Mouse (Mus musculus) urinary bladder, postnatal 4 days (tissue): Measurements from ENCODE around the gene Mtx1.

Experiments used
- DNase-seq, 2 experiments: peaks; one replicate each; pipeline ENCODE4 v3.0.0; 2021 to 2022; ENCODE audit warnings: low spot score in 2 of 2

Gene Mtx1

DNA sequence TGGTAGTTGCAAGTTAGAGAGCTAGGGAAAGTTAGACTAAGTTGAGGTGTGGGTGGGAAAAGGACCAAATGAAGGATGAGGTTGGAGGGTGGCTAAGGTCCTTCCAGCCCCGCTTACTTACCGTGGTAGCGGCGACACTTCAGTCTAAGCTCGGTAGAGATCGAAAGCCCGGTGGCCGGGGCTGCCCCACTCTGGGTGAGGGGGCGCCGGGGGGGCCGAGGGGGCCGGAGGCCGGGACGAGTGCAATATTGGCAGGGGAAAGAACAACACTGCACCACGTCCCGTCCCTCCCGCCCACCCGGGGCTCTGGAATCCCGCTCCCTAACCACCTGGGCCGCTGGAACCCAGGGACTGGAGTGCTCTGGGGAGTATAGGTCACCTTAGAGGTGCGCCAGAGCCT lies at the start of gene Mtx1:
Gene Mtx1 (minus strand): TSS at position 189 of the 400 bp plus-strand sequence.
- no peak for DNase-seq

DNA sequence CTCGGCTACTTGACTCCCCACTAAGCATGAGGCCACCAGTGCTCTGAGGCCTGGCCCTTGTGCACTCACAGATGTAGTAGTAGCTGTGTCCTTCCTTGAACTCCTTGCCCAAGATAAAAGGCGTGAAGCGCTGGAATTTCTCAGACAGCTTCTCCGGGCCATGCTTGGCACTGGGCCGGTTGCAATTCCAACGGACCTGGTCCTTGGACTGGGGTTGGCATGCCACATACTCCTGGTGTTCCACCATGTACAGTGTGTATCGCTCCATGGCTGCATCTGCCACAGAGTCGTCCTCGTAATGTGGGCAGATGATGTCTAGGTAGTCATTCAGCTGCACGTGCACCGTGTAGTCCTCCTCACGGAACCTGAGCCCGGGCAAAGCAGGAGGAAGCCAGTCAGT lies 49.2 kb upstream of the Mtx1 start:
- DNase-seq, result no peak

DNA sequence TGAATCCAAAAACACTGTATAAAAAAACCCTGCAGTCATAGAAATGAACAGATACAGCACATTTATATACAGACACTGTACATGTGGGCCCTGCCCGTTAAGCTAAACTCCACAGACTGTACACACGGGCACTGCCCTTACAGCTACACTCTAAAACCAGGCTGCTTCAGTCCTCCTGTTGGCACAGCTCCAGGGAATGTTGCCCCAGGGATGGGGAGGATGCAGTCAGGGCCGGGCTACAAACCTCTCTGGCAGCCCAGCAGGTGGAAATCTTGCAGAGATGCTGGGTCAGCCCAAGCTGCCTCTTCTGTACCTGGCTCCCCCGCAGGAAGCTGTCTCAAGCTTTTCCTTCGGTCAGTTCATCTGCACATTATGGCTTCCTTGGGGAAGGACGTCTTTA lies 44.9 kb upstream of the Mtx1 start:
- DNase-seq, result no peak

DNA sequence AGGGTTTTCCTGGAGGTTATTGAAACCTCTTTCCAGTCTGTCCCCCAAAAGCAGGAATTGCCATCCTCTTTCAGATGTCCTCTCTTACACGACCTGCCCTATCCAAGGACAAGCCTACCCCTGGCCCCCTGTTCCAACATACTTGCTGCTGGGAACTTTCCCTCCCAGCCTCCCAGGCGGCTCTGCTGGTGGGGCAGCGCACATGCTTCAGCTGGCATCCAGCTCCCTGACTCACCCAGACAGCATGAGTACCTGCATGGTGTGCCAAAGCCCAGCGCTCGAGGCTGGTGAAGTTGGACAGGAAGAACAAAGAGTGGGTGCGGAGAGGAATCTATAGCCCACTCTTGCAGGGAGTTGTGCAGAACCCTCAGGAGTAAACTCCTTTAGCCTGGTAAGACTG lies 44.0 kb upstream of the Mtx1 start:
- no peak for DNase-seq

DNA sequence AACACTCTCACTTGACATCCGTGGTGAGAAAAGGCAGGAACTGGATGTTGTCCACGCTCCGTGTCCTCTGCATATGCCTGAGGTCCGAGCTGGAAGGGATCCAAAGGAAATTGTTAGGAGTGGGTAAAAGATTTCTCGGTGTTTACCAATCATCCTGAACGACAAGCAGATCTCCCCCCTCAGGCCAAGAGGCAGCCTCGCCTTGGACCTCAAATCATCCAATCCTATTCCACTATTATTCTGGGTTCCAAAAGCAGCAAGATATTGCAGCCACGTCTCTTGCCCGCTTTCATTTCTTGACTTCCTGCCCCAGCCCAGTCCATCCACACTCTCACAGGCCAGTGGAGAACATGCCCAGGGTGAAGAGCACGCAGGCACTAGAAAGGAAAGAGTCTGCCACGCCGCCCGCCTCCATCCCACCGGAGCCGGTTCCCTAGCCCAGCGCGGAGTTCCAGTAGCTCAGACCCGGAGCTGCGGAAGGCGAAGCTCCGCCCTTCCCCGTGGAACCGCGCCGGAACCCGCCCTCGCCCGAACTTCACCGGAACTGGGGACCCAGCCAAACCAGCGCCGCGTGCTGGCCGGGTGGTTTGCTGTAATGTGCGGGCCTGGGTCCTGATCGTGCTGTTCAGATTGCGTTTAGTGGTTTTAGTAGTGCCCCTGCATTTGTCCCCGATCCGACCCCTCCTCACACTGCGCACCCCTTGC lies 43.3 kb upstream of the Mtx1 start, which contains the start of gene Slc50a1:
Gene Slc50a1 (minus strand): TSS at position 520 of the 705 bp plus-strand sequence.
- DNase-seq, result peak; percentile 82 to 89

DNA sequence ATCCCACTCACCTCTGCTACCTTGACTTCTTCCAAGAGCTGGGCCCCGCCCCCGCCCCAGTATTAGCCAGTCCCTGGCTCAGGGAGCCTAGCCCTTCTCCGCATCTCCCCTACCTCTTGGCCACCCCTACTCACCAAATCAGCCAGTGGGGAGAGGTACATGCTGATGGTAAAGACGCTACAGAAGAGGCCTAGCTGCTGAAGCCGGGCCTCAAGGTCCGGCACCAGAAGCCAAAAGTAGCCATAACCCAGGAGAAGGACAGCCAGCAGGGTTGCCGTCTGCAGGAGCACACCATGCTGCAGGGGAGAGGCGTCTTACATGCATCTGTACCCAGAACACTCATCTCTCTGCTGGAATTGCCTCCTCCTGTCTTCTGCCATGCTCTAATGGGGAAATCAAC lies 42.0 kb upstream of the Mtx1 start:
- DNase-seq, result no peak

DNA sequence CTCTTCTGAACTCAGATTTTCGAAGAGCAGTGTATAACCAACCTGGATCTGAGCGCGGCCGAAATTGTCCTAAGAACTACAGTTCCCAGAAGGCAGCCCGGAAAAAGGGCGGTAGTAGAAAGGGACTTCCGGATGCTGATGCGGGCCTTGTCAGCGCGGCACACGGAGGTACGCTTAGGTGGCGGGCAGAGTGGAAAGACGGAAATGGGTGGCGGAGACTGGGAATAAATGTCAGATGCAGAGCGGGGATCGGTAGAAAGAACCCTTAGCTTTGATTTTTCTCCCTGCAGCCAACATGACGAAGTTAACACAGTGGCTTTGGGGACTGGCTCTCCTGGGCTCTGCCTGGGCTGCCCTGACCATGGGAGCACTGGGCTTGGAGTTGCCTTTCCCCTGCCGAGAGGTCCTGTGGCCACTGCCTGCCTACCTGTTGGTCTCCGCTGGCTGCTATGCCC lies 39.6 kb upstream of the Mtx1 start:
- peak in 1 of 2 experiments; percentile 75 for DNase-seq

DNA sequence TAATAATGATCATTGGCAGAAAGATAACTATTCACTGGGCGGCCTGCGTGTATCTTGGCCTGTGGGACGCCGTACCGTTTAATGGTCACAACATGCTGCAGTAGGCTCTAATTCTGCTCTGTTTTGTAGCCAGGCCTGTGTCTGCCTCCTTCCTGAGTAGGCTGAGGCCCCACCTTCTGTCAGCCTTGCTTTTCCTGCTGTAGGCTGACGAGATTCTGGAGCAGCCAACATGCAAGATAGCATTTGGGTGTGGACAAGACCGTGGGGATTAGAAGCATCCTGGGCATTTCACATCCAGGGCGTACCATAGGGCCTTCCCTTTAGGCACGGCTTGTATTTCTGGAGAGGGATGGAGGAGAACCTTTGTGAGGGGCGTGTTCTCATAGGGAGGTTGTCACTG lies 35.5 kb upstream of the Mtx1 start:
- no peak for DNase-seq

DNA sequence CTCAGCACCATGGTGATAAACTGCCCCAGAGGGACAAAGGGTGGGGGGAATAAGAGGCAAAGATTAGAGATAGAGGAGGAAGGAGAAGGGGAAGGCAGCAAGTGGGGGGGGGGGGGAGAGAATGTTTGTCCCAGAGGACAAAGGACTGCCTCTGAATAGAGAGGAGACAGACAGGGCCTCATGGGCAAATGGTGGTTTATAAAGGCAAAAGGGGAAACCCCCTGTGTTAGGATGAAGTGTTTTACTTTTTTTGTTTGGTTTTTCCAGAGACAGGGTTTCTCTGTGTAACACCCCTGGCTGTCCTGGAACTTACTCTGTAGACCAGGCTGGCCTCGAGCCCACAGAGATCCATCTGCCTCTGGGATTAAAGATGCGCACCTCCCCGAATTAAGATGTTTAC lies 33.3 kb upstream of the Mtx1 start:
- no peak for DNase-seq

DNA sequence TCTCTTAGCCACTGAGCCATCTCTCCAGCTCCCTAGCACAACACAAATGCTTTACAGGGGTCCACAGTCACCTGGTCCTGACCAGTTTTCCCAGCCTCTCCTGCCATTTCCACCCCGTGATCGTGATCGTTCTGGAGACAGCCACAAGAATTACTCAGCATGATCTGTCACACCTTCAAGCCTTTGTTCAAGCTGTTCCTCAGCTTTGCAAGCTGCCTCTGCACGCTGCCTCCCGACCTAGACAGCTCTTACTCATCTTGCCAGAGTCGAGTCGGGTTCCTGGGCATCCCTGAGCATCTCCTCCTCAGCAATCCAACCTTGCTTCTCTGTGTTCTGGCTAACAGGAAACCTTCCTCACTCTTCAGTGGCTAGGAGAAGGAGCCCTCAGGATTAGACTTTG lies 32.2 kb upstream of the Mtx1 start, which contains the start of gene Dpm3:
Gene Dpm3 (plus strand): TSS at position 283 of the 400 bp plus-strand sequence.
- DNase-seq, result no peak

DNA sequence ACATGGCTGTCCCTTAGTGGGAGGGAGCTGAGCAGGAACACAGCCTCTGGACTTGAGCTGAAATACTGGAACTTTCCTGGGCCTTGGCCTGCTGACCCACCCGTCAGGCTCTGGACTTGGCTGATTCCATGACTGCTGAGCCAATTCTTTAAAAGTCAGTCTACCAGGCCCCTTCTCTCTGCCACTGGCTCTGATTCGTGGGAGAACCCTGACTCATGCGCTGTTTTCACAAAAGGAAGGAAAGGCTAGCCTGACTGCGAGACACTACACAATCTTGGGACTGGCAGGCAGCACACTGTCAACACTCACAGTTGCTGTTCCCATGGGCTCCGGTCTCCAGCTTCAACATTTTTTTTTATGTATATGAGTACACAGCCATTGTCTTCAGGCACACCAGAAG lies 29.3 kb upstream of the Mtx1 start:
- DNase-seq, result no peak

DNA sequence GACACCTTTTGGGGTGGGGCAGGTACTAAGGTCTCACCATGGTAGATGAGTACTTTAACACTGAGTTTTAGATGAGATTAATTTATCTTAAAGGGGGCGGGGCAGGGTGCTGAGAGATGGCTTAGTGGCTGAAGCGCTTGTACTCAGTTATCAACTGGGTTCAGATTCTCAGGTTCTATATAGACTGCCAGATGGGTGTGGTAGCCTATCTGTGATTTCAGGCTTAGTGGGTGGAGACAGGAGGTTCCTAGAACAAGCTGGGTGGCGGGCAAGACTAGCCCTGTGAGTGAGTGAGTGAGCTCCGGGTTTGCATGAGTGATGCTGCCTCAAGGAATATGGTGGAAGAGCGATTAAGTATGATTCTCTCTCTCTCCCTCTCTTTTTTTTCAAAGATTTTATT lies 28.1 kb upstream of the Mtx1 start:
- no peak for DNase-seq

DNA sequence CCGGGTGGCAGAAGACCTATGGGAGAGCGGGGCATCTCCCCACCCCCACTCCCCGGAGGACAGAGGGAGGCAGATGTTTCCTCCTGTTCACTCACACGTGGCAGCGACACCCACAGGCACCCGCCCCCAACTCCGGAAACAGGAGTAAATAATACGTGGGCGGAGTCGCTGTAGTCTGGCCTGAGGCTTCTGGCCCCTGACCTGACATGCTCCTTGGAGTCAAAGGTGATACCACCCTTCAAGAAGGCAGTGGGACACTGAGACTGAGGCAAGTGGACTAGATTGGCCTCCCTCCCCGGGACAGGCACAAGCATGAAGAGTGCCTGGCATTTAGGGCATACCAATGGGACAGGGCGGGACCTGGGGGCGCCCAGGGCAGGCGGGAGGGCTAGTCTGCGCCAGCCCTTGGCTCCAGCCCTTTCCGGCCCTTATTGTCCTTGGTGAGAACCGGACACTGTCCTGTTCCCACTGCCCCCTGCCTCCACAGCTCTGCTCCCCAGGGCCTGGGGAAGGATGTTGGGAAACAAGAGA lies 24.5 kb upstream of the Mtx1 start:
- no peak for DNase-seq

DNA sequence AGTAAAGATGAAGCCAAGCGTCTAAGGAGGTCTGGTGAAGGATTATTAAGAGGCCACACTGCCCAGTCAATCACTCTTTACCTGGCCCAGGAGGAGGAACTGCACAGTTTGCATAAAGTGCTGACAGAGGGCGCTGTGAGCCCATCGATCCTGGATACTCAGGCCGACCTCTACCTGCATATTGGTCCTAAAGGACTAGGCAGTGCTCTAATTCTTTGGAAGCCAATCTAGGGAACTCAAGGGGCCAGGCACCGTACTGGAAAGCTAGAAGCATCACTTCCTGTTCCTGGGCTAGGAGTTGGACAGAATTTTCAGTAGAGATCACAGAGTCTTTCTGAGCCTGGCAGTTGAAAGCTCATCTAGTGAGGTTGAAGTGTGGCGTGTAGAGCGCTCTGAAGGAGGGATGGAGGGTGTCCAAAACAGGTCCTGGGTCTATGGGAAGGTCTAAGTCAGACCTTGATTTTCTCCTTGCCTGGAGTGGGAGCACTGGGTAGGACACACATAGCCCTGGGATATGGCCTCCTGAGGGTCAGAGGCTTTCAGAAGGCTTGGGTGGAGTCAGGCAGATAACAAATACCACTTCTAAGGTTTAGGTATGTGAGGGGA lies 23.6 kb upstream of the Mtx1 start:
- DNase-seq, result no peak

DNA sequence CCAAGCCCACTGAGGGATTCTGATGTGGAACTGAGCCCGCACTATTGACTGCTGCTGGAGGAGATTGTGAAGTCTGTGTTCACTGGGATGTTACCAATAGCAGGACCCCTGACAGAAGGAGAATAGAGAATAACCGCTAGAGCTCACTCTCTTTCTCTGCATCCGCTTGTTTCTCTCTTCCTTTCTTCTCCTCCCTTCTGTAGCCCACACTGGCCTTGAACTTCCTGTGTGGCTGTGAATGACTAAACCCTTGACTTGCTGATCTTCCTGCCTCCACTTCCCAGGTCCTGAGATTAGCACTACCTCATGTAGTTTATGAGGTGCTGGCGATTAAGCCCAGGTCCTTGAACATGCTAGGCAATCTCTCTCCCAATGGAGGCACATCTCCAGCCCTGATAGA lies 20.6 kb upstream of the Mtx1 start:
- DNase-seq, result no peak

DNA sequence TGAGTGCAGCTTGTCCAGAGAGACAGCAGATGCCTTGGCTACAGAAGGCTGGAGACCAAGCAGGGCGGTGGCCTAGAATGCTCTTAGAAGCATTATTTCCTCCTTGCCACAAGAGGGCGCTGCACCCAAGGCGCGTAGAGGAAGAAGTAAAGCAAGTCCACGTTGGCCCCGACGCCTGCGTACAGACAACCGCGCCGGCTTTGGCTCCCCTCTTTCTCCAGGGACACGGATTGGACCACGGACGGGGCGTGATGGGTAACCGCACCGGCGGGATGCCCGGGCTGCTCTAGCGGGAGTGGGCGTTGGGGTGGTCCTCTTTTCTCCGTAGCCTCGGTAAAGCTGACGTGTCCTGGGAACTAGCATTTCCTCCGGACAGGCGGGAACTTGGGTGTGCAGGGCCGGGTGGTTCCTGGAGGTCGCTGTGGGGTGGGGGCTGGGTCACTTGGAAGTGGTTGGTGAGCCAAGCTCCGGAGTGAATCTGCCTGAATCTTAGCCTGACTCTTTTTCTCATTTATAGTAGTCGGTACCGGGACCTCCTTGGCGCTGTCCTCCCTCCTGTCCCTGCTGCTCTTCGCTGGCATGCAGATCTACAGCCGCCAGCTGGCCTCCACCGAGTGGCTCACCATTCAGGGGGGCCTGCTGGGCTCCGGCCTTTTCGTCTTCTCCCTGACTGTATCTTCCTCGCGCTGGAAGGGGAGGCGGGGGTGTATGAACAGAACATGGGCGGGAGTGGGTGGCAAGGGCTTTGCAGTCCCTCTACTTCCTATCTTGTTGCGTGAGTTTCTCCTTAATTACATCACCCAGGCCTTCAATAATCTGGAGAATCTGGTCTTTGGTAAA lies 19.6 kb upstream of the Mtx1 start, which contains the start of gene Trim46:
Gene Trim46 (minus strand): TSS at position 49 of the 840 bp plus-strand sequence.
- DNase-seq, result peak; percentile 84 to 88

DNA sequence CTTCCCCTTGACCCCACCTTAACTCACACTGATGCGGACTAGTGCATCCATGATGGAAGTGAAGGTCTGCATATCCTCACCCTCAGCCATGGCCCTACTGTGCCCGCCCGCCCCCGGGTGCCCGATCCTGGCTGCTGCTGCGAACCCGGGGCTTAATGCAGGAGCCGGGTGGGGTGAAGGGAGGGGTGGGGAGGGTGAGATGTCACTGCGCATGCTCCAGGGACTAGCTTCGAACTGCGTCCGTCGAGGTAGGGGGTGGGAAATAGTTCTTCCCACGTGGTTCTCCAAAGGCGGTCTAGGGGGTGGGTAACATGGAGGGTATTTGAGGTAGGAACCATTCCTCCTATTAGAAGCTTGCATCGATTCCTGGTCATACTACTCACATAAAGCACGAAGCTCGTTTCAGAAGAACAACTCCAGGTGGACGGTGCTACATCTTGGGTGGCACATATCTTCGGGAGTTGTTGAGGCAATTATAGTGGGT lies 18.8 kb upstream of the Mtx1 start, which contains the start of gene Krtcap2:
Gene Krtcap2 (plus strand): TSS at position 279 of the 484 bp plus-strand sequence.
- no peak for DNase-seq

DNA sequence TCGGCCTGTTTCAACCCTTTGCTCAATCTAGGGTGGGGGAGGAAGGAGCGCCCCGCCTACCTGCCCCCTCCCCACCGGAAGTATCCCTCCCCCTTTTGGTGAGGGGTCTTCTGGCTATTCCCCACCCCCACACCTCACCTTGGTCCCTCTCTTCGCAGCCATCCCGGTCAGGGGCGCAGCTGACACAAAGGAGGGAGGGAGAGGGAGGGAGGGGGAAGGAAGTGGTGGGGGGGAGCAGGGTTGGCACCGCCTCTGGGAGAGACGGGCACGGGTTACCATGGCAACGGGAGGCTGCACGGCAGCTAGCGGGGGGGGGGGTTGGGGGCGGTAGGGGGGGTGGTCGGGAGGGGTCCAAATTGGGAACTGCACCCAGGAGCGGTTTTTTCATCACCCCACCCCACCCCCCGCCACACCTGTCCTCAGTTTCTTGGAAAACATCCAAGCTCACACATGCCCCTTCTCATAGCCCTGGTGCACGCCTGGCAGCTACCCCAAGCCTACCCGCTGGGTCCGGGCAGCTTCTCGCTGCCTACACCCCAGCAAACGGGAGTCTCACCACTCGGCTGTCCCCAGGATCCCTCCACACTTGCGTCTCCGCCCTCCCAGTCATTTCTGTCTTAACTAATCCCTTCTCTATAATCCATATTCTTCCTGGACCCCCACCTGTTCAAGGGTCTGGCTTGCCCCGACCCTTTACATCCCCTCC lies 18.2 kb upstream of the Mtx1 start:
- DNase-seq, result no peak

DNA sequence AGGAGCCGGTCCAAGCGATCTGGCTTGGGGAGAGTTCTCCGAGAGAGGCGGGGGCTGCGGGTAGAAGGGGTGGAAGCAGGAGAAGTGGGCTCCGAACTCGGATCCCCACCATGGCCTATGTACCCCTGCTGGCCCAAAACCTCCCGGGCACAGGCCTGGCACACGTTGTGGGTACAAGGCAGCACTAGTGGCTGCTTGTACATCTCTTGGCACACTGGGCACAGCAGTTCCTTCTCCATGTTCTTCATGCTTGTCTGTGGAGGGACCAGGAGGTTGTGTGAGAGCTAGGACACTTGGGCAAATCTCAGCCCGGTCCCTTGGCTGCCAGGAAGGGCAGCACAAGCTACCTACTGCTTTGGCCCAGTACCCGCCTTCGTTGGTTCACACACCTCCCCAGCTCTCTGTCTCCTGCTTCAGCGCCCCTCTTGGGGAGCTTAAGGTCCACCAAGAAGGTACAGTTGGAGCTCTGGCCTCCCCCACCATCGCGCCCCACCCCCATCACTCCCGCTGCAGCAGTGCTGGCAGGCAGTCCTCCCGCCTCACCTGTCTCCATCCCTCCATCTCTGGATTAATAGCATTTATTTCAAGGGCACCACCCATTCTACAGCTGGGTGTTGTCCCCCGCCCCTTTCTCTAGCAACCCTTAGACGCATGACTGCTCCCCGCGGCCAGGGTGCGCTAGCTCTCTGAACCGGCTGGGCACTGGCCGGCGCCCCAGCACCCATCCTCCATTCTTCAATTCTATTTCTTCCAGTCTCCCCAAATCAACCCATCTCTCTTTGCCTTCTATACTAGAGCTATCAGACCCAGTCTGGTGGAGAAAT lies 17.5 kb upstream of the Mtx1 start:
- DNase-seq, result no peak

DNA sequence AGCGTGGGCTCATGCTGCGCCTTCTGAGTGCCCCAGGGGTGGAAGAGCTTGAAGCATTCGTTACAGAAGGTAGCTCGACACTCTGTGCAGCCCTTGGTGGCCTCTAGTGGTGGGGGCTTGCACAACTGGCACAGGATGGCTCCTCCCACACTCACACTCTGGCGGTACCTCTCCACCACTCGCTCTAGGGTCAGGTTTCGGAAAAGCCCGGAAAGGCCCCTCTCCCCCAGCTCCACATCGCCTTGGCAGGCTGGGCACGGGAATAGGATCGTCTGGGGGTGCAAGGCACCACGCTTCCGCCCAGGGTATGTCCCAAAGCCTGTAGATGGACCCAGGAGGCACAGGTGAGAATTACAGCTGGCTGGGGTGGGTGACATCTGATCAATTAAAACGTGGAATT lies 16.7 kb upstream of the Mtx1 start:
- no peak for DNase-seq
